Mouse (Mus musculus): ENCODE results near the gene Inpp5f. TPM values are rescaled to one million over a fixed set of nuclear protein-coding genes. Genes with fewer than 3 reads are reported as not detected.

Inpp5f gene
- total and polyA plus RNA-seq, 3 experiments = 9.5 to 14.3 TPM; not detected in 1

- TF ChIP-seq HCFC1 (IDR thresholded peaks at IDR 0.05; ENCODE audit: low read depth, low read length) (0 out of 2 replicates have a peak, but pooled peaks have one; percentile 41), ZC3H11A (IDR thresholded peaks at IDR 0.05; ENCODE audit: low read depth, low read length) (no peak)
- Histone ChIP-seq H3K9me3 (replicated peaks; ENCODE audit: insufficient read depth, low read length) (no peaks in the 10 kb centered on the region), H3K27ac (ENCODE audit: control insufficient read depth, low read depth, low read length) (no peak overlapping the region), H3K9ac (ENCODE audit: control insufficient read depth, low read depth, low read length, poor library complexity, severe bottlenecking) (no peak overlapping the region), H3K4me3 (ENCODE audit: control insufficient read depth in 1 of 2, insufficient read depth in 1 of 2, low read depth in 2 of 2, low read length in 2 of 2) (no peak overlapping the region), H3K27me3 (ENCODE audit: control insufficient read depth in 1 of 2, insufficient read depth in 2 of 2, low read length in 2 of 2) (no peaks in the 10 kb centered on the region), H3K79me2 (ENCODE audit: control insufficient read depth, insufficient read depth, low read length, poor library complexity) (no peaks in the 10 kb centered on the region), H3K36me3 (ENCODE audit: control insufficient read depth in 1 of 2, insufficient read depth in 2 of 2, low read length in 2 of 2) (peaks cover 0 to 21% of the 10 kb centered on the region in 2 experiments; a peak in 2 of 4 replicates), H3K4me1 (ENCODE audit: control insufficient read depth in 1 of 2, insufficient read depth in 2 of 2, low read length in 2 of 2) (peaks cover 20 to 36% of the 10 kb centered on the region in 2 experiments)
- DNase-seq (ENCODE audit: low read depth, low spot score) = peak; percentile 34
These were observed 30.8 kb upstream of the Inpp5f start for GRCm38 (mm10) chr7:128580318-128580717.

- H3K79me2 ChIP-seq (ENCODE audit: control insufficient read depth, insufficient read depth, low read length, poor library complexity) = no peaks in the 10 kb centered on the region
- H3K4me3 ChIP-seq (ENCODE audit: control insufficient read depth in 1 of 2, insufficient read depth in 1 of 2, low read depth in 2 of 2, low read length in 2 of 2) = no peak overlapping the region
- no peaks in the 10 kb centered on the region for H3K9me3 ChIP-seq (replicated peaks; ENCODE audit: insufficient read depth, low read length)
- peaks cover 20 to 38% of the 10 kb centered on the region in 2 experiments for H3K4me1 ChIP-seq (ENCODE audit: control insufficient read depth in 1 of 2, insufficient read depth in 2 of 2, low read length in 2 of 2)
- TF ChIP-seq EP300 (IDR thresholded peaks at IDR 0.05; ENCODE audit: low read depth in 1 of 2, low read length in 2 of 2) (peak; percentile 33 to 42; a peak in 2 of 4 replicates), NRF1 (IDR thresholded peaks at IDR 0.05; ENCODE audit: insufficient read depth, low read depth, low read length, poor library complexity, severe bottlenecking) (peak; percentile 55), RCOR1 (IDR thresholded peaks at IDR 0.05; ENCODE audit: low read depth, low read length) (no peak), POLR2A (IDR thresholded peaks at IDR 0.05; ENCODE audit: control insufficient read depth in 1 of 2, insufficient read depth in 1 of 2, low read depth in 1 of 2, low read length in 2 of 2, poor library complexity in 1 of 2) (no peak), TCF12 (IDR thresholded peaks at IDR 0.05; ENCODE audit: low read depth, low read length) (peak; percentile 28; the same call in 1 of the 2 replicates), TAL1 (IDR thresholded peaks at IDR 0.05; ENCODE audit: low read length) (no peak), ZNF384 (IDR thresholded peaks at IDR 0.05; ENCODE audit: low read depth, low read length) (peak; percentile 87), JUND (IDR thresholded peaks at IDR 0.05; ENCODE audit: low read depth, low read length) (no peak), MYC (IDR thresholded peaks at IDR 0.05; ENCODE audit: low read depth, low read length) (no peak), SMC3 (IDR thresholded peaks at IDR 0.05; ENCODE audit: low read depth, low read length) (no peak), GATA1 (IDR thresholded peaks at IDR 0.05; ENCODE audit: low read depth, low read length) (peak; percentile 3; the same call in 1 of the 2 replicates), SIN3A (IDR thresholded peaks at IDR 0.05; ENCODE audit: low read length) (0 out of 2 replicates have a peak, but pooled peaks have one; percentile 36)
- no peaks in the 10 kb centered on the region for H3K27me3 ChIP-seq (ENCODE audit: control insufficient read depth in 1 of 2, insufficient read depth in 2 of 2, low read length in 2 of 2)
- no peak overlapping the region for H3K9ac ChIP-seq (ENCODE audit: control insufficient read depth, low read depth, low read length, poor library complexity, severe bottlenecking)
- H3K27ac ChIP-seq (ENCODE audit: control insufficient read depth, low read depth, low read length) = no peak overlapping the region
- peaks cover 0 to 21% of the 10 kb centered on the region in 2 experiments; a peak in 2 of 4 replicates for H3K36me3 ChIP-seq (ENCODE audit: control insufficient read depth in 1 of 2, insufficient read depth in 2 of 2, low read length in 2 of 2)
- DNase-seq (ENCODE audit: low read depth, low spot score) = peak; percentile 57
These were observed 29.2 kb upstream of the Inpp5f start for GRCm38 (mm10) chr7:128581864-128582484.
